Mouse (Mus musculus): ENCODE measurements around the gene Cda.

Gene Cda

GRCm38 (mm10) chr4:138367641-138368497, at the start of gene Cda:
Gene Cda, minus strand, starts transcription at chr4:138367992.
- peak in 1 of 2 experiments; percentile 8 for DNase-seq (ENCODE audit: low spot score in 2 of 2)

GRCm38 (mm10) chr4:138416414-138416813, 48.6 kb upstream of the Cda start:
- no peak for DNase-seq (ENCODE audit: low spot score in 2 of 2)

- no peak for DNase-seq (ENCODE audit: low spot score in 2 of 2)
Measured at GRCm38 (mm10) chr4:138415991-138416390, 48.2 kb upstream of the Cda start.

GRCm38 (mm10) chr4:138414725-138415124, 46.9 kb upstream of the Cda start:
- DNase-seq (ENCODE audit: low spot score in 2 of 2) = no peak

- no peak for DNase-seq (ENCODE audit: low spot score in 2 of 2)
Measured at GRCm38 (mm10) chr4:138411504-138412121, 43.8 kb upstream of the Cda start.

- DNase-seq (ENCODE audit: low spot score in 2 of 2) = no peak
Measured at GRCm38 (mm10) chr4:138411011-138411410, 43.2 kb upstream of the Cda start.

- no peak for DNase-seq (ENCODE audit: low spot score in 2 of 2)
Measured at GRCm38 (mm10) chr4:138407479-138408194, 39.8 kb upstream of the Cda start.

- no peak for DNase-seq (ENCODE audit: low spot score in 2 of 2)
Measured at GRCm38 (mm10) chr4:138404806-138405205, 37.0 kb upstream of the Cda start.

- DNase-seq (ENCODE audit: low spot score in 2 of 2) = no peak
Measured at GRCm38 (mm10) chr4:138396711-138397110, 28.9 kb upstream of the Cda start.

- DNase-seq (ENCODE audit: low spot score in 2 of 2) = no peak
Measured at GRCm38 (mm10) chr4:138395971-138396645, 28.3 kb upstream of the Cda start, which contains the start of gene Fam43b. Gene Fam43b, minus strand, starts transcription at chr4:138396528.

- no peak for DNase-seq (ENCODE audit: low spot score in 2 of 2)
Measured at GRCm38 (mm10) chr4:138395087-138395970, 27.5 kb upstream of the Cda start.

- no peak for DNase-seq (ENCODE audit: low spot score in 2 of 2)
Measured at GRCm38 (mm10) chr4:138393703-138394102, 25.9 kb upstream of the Cda start.

GRCm38 (mm10) chr4:138383789-138384188, 16.0 kb upstream of the Cda start:
- DNase-seq (ENCODE audit: low spot score in 2 of 2) = no peak

GRCm38 (mm10) chr4:138382462-138382861, 14.7 kb upstream of the Cda start:
- DNase-seq (ENCODE audit: low spot score in 2 of 2) = no peak

- DNase-seq (ENCODE audit: low spot score in 2 of 2) = no peak
Measured at GRCm38 (mm10) chr4:138380132-138380689, 12.4 kb upstream of the Cda start.

GRCm38 (mm10) chr4:138379091-138379840, 11.5 kb upstream of the Cda start:
- peak in 1 of 2 experiments; percentile 13 for DNase-seq (ENCODE audit: low spot score in 2 of 2)

GRCm38 (mm10) chr4:138377526-138377925, 9.7 kb upstream of the Cda start:
- DNase-seq (ENCODE audit: low spot score in 2 of 2) = no peak

- DNase-seq (ENCODE audit: low spot score in 2 of 2) = no peak
Measured at GRCm38 (mm10) chr4:138375117-138375516, 7.3 kb upstream of the Cda start.

- DNase-seq (ENCODE audit: low spot score in 2 of 2) = no peak
Measured at GRCm38 (mm10) chr4:138370996-138371516, 3.3 kb upstream of the Cda start.

Measured in spleen, postnatal 14 days (tissue).